Mouse (Mus musculus) monocyte, adult 2 months (primary cell): ENCODE results near the gene Mok.

Experiments
- DNase-seq, 2 experiments: peaks; one replicate each; pipeline ENCODE4 v3.0.0; 2022; ENCODE audit warnings: low spot score in 2 of 2, low read depth in 1 of 2

Gene Mok

DNA sequence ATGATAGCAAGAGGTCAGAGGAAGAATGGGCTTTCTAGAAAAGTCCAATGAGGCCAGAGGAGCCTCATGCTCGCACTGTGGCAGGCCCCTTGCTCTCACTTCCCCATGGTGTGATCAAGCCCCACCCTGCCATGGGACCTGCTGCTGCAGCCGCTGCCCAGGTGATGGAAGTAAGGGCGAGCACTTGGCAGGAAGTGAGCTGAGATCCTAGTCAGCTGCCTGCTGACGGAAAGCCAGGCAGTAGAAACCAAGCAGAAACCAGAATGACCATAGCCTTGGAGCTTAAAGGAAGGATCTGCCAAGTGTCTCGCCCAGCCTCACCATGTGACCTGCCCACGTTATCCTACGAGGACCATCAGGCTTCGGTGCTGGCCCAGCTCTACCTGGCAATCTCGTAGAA, 27.6 kb downstream of the Mok start:
- DNase-seq = peak; percentile 28 to 34

DNA sequence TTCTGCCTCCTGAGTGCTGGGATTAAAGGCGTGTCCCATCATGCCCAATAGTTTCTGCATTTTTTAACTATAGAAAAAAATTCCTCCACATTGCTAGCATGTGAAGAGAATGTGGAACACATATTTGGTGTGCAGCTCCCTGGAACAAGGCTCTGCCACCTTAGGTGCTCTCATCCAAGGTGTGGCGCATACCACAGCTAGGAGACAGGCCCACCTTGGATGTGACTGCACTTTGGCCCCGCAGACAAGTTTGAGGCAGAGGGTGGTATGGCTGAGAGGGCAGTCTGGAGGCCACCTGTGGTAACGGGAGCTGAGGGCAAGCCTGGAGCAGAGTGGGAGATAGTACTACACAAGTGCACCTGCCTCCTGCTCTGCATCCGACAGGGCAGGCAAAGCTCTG, 31.9 kb downstream of the Mok start:
- DNase-seq = no peak

DNA sequence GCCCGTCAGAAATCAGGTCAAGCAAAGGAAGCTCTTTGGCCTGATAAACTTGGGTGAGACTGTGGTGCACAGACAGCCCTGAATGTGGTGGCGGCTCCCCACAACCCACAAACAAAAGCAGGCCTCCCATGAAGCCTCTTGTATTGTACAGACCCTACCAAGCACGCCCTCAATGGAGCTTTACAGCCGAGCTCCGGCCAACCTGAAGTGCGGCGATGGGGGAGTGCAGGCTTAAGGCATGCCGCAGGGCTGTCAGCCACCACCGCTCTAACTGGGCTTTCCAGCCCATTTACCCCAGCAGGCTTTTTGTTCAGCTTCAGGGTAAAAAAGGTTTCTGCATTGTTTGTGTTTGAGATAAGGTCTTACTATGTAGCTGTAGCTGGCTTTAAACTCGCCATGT, 32.3 kb downstream of the Mok start:
- no peak for DNase-seq

DNA sequence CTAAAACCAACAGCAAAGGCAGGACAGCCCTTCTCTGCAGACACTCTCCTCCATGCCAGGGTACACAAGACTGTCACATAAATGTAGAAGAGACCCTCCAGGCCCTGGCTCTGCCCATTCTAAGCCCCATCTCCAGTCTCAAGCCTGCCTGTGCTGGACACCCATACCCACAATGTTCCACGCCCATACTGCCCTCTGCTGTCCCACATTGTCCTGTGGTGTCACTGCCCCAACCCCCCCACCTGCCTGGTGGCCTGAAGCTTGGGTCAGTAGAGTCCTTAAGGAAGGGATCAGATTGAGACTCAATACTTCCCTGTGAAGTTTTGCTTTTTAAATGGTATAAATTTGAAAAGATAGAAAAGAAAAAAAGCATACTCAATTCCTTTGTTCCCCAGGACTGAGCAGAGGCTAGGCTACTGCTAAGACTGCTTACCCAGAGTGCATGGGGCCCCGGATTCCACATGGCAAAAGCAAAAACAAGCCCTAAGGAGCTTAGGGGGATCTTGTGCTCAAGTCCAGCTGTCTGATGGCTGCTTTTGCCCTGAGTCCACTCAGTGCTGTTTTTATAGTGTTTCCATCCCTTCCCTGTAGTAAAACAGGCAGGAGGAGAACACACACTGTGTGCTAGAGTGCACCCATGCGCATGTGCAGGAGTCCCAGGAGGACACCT, 34.3 kb downstream of the Mok start:
- no peak for DNase-seq

DNA sequence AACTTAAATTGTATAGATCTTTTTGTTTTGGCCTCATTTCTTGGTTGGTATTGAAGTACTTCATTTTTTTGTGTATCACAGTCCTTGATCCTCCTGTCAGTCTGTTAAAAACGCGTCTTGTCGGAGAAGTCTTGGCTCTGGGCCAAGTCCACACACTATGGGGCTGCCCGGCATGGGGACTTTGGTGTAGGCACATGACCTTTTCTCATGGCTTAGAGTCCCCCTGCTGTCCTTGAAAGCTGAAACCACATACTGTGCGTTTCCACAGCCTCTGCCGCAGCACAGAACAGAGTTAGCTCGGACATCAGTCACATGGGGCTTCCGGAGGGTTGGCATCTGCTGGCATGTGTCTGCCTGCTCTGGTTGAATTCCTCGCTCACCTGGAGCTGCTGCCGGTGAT, 36.5 kb downstream of the Mok start:
- no peak for DNase-seq

DNA sequence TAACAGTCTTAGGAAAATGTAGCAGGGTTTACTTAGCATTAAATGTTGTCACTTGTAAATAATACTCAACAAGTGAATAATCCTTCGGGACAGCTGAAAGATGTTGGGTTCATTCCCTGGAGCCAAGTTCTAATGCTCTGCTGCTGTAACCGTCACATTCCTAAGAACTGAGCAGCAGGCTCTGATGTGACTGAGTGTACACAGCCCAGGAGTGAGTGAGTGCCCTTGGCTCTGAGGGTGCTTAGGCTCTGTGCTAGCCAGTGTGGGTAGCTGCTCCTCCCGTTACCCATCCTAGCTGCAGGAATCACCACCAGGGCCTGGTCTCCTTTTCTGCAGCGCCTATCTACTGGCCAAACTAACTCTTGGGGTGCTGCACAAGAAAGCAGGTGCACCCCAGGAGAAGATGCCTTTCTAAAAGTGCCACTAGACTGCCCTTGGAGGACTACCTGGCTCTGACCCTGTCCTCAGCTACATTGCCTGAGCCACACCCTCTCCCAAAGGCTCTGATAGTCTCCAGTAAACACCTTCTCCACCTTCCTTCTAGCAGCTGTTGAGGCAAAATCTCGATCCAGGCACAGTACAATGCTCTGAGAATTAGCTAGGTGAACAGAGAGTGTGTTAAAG, 38.0 kb downstream of the Mok start:
- DNase-seq = no peak

DNA sequence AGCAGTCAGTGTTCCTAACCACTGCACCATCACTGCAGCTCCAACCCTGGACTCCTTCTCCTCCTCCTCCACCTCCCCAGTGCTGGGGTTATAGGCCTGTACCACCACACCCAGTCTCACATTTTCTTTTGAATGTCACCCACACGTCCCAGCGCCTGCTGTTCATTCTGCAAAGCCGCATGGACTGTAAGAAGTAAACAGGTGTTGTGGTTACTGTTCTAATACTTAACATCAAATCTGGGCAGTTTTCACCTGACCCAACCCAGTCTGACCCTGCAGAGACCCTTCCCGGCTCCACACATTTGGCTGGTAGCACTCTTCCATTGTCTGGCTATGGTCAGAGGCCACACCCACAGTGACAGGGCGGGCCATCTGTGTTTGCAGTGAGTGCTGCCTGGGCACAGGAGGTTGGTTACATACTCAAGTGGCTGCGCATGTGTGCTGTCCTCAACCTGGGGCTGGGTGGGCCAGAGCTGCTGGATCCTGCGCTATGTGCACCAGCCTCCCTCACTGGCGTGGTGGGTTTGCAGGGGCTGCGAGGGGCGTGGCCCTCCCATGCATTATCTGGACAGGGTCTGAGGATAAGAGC, 38.8 kb downstream of the Mok start:
- DNase-seq = no peak

DNA sequence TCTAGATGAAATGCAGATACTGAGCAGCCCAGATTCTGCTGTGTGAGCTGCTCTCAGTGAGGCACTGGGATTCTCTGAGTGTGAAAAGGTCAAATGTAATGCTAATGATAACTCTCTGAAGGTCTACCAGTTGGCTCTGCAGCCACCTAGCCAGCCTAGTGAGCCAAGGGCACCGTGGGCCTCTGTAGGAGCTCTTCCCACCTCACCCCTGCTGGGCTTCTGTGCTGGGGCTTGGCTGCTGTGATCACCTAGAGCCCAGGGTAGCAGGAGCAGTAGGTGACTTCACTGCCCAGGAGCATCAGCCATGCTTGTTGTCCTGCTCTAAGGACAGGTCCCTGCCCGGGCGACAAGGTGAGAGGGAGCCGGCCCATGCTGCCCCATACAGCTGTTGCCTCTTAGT, 41.5 kb downstream of the Mok start:
- no peak for DNase-seq

DNA sequence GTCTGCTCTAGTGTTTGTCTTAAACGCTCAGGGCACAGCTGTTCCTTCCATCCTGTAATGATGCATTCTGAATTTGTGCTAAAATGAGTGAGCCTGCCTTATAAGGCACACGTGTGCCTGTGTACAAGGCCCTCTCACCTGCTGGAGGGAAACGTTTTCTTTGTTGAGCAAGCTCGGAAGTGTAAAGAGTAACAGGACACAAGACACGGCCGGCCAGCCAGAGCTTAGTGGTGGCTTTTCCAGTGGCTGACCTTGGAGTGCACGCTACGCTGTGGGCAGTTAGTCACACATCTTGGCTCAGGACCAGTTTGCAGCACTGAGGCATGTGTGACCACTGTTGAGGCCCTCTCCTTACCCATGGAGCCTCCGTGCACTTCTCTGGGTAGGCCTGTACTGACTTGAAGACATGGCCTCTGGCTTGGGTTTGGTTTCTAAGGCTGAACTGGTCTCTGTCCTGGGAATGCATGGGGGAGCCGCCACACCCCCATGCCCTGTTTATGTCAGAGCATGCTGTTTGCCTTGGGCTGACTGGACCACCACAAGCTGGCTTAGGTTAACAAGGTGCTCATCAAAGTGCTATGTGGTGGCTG, 42.8 kb downstream of the Mok start:
- DNase-seq = no peak

DNA sequence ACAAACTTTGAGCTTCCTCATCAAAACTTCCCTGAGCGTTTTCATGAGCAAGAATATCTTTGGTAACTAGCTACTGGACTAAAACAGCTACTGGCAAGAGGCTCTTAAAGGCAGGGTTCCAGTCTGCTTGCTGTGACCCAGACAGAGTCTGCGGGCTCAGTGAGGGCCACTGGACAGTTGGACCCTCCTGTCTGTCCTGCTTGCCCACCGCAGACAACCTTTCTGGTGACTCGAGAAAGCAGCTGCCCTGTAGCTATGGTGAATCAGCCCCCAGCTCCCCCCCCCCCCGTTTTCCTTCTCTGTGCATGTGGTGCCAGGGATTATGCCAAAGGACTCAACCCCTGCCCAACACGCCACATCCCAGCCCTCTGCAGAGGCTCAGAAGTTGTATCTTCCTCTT, 43.5 kb downstream of the Mok start:
- no peak for DNase-seq

DNA sequence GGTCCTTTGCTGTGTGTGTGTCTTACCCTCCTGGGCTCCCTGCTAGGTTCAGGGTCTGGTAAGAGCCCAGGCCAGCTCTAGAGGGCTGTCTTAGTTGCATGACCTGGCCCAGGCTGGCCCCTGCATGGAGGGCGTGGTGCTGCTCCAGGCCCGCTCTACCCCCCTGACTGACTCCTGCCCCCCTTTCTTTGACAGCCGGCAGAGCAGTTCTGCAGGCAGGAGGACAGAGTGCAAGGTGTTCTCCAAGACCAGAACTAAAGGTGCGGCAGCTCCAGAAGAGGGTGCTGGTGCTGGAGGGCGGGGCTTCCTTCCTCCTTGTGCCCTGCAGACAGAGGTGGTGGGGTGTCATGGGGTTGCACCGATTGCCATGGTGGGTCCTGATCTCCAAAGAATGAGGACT, 44.0 kb downstream of the Mok start:
- DNase-seq = no peak

DNA sequence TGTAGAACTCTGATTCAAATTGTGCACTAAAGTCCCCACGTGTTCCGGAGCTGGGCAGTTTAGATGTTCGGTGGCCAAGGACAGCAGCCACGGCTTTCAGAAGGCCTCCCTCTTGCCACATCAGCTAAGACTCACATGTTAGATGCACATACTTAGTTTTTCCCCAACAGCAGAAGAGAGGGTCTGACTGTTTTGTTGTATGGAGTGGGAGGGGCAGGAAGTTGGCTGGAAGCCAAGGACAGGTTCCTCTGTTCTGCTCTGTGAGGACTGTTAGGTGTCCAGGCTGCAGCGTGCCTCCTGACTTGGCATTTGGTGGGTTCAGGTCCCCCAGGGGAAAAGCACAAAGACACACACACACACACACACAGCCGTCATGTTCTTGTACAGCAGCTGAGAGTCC, 45.7 kb downstream of the Mok start:
- DNase-seq = no peak

DNA sequence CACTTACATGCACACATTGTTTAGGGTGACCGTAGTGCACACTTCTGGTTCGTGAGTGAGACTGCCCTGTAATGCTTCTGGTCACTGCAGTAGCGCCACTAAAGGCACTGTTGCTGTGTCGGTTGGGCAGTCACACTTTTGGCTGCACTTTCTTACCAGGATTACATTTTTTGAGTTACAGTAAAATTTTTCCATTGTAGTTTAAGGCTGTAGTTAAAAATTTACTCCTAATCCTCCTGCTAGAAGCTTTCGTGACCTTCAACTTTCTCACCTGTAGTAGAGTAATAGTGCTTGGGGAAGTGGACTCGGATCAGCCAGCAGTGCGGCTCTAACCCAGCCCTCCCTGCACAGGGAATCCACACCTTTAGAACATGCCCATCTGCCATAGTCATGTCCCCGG, 49.7 kb downstream of the Mok start:
- no peak for DNase-seq

DNA sequence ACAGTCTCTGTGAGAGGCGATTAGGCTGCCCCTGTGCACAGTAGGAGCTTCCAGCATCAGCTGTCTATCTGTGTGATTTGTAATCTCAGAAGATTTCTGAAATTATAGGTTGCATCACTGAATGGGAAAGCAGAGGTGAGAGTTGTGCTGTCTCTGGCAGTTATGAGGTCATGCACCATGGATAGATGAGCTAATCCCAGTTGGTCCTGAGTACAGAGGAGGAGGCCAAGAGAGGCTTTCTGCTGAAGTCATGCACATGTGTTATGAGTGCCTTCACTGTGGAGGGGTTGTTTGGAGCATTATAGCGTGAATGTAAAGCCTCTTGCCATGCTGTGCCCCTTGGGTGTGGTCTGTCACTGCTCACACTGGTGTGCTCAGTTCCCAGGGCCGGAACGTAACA, 50.2 kb downstream of the Mok start:
- no peak for DNase-seq

DNA sequence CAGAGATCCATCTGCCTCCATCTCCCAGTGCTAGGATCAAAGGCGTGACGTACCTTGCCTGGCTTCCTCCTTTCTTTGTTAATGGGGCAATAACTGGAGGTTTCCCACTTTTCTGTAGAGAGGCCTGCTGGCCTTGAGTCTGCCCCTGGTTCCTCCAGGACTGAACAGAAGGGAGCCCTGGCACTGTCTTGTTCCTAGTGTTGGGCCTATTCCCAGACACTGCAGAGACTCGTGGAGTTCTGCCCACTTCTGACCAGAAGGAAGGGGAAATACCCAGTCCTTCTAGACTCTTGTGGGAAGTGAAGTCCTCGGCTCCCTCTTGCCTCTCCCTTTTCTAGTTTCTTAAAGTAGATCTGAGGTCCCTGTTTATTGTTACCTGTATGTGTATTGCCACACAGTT, 54.5 kb downstream of the Mok start:
- no peak for DNase-seq

DNA sequence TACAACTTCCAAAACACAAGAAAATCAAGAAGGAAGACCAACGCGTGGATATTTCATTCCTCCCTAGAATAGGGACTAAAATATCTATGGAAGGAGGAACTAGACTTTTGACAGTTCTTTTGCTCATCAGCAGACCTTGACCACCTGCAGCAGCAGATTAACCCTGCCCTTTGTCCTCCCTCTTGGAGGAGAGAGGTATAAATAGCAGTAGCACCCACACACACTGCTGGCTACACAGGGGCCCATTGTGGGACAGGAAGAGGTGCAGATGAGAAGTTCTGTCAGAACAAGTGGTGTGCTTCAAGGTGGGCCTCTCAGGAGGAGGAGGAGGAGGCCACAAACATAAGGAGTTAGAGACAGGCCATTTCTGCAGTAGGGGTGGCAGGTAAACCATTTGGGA, 56.5 kb downstream of the Mok start:
- no peak for DNase-seq

DNA sequence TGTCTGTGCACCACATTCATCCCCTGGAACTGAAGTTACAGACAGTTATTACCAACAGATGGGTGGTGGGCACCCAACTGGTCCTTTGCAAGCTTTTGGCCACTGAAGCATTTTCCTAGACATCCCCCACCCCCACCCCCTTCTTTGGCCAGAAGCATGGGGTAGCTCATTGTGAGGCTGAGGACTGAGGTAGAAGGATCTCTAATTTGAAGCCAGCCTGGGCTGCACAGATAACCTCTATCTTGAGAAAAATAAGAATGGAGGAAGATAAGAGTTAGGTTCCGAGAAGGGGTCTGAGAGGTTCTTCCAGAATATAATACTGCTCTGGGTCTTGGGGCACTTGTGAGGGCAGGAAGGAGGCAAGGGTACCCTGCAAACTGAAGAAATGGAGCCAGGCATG, 58.5 kb downstream of the Mok start:
- no peak for DNase-seq

DNA sequence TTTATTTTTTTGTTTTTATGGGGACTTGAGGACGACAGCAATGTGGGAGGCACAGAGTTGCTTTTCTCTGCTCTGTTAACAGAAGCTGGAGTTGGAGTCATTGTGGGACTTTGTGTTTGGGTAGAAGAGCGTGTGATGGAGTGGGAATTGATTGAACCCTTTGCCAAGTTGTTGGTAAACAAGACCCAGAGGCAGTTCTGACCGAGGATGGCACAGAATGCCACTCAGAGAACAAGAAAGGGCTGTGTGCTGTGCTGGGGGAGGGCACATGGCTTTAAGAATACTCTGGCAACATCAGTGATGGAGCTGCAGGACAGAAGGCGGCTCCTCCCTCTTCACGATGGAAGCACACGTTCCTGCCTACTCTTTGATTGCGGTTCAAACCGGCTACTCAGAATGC, 59.6 kb downstream of the Mok start:
- DNase-seq = no peak

DNA sequence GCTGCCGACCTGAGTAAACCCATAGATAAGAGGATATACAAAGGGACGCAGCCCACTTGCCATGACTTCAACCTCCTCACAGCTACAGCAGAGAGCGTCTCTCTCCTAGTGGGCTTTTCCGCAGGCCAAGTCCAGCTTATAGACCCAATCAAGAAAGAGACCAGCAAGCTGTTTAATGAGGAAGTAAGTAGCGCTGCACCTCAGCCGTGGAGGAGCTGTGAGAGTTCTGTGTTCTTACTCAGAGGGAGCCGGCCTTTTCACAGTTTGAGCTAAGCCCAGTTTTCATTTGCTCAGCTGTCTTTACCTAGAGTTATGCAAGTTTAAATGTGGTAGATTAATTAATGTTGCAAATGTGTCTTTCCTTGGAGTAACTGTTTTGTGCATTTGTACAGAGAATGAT, 61.4 kb downstream of the Mok start:
- DNase-seq = no peak

DNA sequence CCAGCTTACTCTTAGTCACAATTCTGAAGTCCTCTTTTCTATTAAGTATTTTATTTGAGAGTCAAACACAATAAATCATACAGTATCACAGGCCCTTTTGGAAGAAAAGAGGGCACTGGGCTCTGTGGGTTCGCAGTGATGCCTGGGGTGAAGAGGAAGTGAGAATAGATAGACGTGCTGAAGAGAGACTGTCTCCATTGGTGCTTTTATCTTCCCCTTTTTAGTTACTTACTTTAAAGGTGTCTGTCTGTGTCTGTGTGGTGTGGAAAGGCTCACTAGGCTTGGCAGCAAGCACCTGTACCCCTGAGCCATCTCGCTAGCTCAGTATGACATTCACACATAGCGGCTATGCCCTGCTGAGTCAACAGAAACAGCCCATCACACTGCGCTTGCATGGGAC, 62.9 kb downstream of the Mok start:
- DNase-seq = peak; percentile 17 to 22

DNA sequence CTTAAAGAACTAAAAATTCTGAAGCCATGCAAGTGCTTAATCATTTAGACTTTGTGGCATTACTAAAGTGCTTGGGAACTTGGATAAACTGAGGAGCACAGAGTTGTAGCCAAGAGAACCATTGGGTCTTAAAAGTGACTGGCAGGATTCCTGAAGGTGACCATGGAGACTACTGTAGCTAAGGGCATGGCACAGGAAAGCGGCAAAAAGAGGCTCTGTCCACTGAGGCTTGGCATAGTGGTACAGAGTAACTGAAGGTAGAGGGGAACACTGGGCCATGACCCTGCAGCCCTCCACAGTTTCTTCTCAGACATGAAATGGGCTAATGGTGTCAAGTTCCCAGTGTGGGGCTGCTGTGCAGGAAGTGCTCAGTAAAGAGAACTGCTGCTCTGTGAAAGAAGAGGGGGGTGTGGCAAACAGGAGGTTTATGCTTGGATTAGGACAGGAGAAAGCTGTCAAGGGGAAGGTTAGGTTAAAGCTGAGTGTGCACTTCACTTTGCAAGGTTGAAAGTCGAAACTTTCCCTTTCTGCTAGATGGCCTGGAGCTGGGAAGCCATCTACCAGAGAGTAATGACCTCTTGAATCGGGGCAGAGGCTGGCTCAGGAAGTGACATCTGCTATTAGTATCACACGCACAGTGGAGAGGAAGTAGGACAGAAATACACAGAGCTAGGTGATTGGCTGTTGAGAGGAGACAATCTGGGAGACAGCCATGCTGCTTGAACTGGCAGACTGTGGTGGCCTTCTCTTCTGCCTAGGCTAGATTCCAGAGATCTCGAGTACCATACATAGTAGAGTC, 64.9 kb downstream of the Mok start:
- peak; percentile 42 to 48 for DNase-seq

DNA sequence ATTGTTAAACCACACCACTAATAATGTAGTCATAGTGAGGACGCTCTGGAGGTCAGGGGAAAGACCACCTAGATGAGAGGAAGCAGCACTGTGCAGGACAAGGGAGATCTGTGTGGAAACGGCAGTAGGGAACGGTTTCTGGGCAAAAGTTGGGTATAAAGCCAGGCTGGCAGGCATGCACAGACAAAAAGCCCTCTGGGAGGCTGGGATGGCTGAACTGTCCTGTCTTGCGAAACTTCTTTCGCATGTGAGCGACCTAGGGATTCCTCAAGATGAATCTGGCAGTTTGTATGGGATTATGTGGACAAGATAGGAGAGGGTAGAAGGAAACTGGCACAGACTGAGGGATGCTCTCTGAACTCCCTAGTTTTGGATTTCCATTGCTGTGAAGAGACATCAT, 68.8 kb downstream of the Mok start:
- no peak for DNase-seq
